Comparison of ENCODE assay signal across 26 mouse cellular contexts in the genomic region with DNA sequence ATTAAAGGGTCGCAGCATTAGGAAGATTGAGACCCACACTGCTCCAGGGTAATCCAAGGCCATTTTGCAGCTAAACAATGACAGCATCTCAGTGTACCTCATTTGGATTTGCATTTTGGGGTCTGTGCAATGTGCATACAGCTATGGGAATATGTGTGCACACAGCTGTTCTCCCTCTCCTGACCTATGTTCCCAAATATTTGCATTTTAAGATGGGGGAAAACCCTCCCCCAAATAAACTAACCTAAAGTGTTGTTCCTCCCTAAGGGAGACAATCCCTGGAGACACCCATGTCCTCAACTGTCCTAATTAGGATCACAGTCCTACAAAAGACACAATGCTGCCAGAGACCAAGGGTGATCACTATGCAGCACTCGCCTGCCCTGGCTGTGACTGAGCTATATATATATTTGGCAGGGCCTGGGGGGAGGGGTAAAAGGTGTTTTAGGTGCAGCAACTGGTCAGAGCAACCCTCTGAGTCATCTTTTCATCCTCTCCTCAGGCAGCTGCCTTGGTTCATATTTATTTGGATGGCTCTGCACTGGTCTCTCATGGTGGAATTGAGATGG. TPM values are rescaled to one million over a fixed set of nuclear protein-coding genes. Genes with fewer than 3 reads are reported as not detected.
A peak's percentile ranks its signal among the peaks of the same experiment; 100 is the strongest.
DNase-seq lines count a peak whose midpoint lies in the region; ATAC-seq and TF ChIP-seq lines count a peak whose summit lies in the region.
"Had no signal": no experiment of that assay in that cellular context is flagged by ENCODE, and none has a peak within 500 bp of the region (broad histone marks: within the 10 kb centered on the region; RNA-seq: fewer than 3 reads in every experiment).

No protein-coding gene starts in this region.

- H3K9ac ChIP-seq in heart, embryonic 14.5 days (ENCODE audit: low read length) = no peak overlapping the region
- no peak overlapping the region for H3K9ac ChIP-seq in heart, embryonic 11.5 days (ENCODE audit: low read depth, low read length)
- no peak overlapping the region for H3K9ac ChIP-seq in liver, adult 2 months (ENCODE audit: low read depth, low read length)
- H3K9ac ChIP-seq in liver, embryonic 12.5 days = no peak overlapping the region
- H3K9ac ChIP-seq in CH12.LX (ENCODE audit: insufficient read depth, low read depth) = no peak overlapping the region
- H3K9ac ChIP-seq: embryonic facial prominence, embryonic 12.5 days; embryonic facial prominence, embryonic 15.5 days; forebrain, postnatal 0 days; heart, embryonic 13.5 days; hindbrain, embryonic 12.5 days; hindbrain, embryonic 15.5 days had no signal

- no peak for TF ChIP-seq POLR2A in liver, adult 2 months (IDR thresholded peaks at IDR 0.05; ENCODE audit: extremely low read depth, insufficient read depth, low read length)
- TF ChIP-seq POLR2A in CH12.LX (IDR thresholded peaks at IDR 0.05; ENCODE audit: low read depth, low read length) = no peak

- no peaks in the 10 kb centered on the region for H3K36me3 ChIP-seq in heart, embryonic 14.5 days (ENCODE audit: control insufficient read depth, insufficient read depth, low read length)
- no peaks in the 10 kb centered on the region for H3K36me3 ChIP-seq in heart, embryonic 11.5 days (ENCODE audit: control insufficient read depth, insufficient read depth, low read length)
- peaks cover 60% of the 10 kb centered on the region for H3K36me3 ChIP-seq in liver, adult 2 months (ENCODE audit: control insufficient read depth, insufficient read depth, low read length)
- no peaks in the 10 kb centered on the region for H3K36me3 ChIP-seq in liver, embryonic 12.5 days
- no peaks in the 10 kb centered on the region for H3K36me3 ChIP-seq in CH12.LX (replicated peaks in 1 of 2; ENCODE audit: control insufficient read depth in 1 of 2, insufficient read depth in 1 of 2, low read length in 1 of 2)
- H3K36me3 ChIP-seq: embryonic facial prominence, embryonic 12.5 days; embryonic facial prominence, embryonic 15.5 days; heart, embryonic 13.5 days; hindbrain, embryonic 12.5 days; hindbrain, embryonic 15.5 days had no signal

- H3K4me3 ChIP-seq in heart, embryonic 14.5 days (ENCODE audit: control insufficient read depth in 1 of 2, insufficient read depth in 1 of 2, low read depth in 1 of 2, low read length in 2 of 2) = no peak overlapping the region
- H3K4me3 ChIP-seq in heart, embryonic 11.5 days (ENCODE audit: low read depth, low read length) = no peak overlapping the region
- no peak overlapping the region for H3K4me3 ChIP-seq in liver, adult 2 months (ENCODE audit: insufficient read depth, low read depth, low read length)
- no peak overlapping the region for H3K4me3 ChIP-seq in liver, embryonic 12.5 days
- H3K4me3 ChIP-seq in CH12.LX (replicated peaks in 1 of 3; ENCODE audit: low read depth in 2 of 3, low read length in 2 of 3, poor library complexity in 1 of 3) = no peak overlapping the region
- H3K4me3 ChIP-seq: embryonic facial prominence, embryonic 12.5 days; embryonic facial prominence, embryonic 15.5 days; gastrocnemius, adult 2 months; heart, embryonic 13.5 days; hindbrain, embryonic 12.5 days; hindbrain, embryonic 15.5 days had no signal

- no peaks in the 10 kb centered on the region for H3K79me2 ChIP-seq in liver, adult 2 months (ENCODE audit: control insufficient read depth, insufficient read depth, low read length)
- H3K79me2 ChIP-seq in CH12.LX (replicated peaks; ENCODE audit: control insufficient read depth, extremely low read depth, insufficient read depth, poor library complexity, severe bottlenecking) = no peaks in the 10 kb centered on the region

- in situ Hi-C loops in CH12.LX (cut with MboI; ENCODE audit: low pct_ligation_motif_present, low pct_unique_long_range_greater_than_20kb, low sequenced_read_pairs) = no loop called here

- no peaks in the 10 kb centered on the region for H3K9me3 ChIP-seq in heart, embryonic 14.5 days (ENCODE audit: control insufficient read depth, low read length)
- H3K9me3 ChIP-seq in heart, embryonic 11.5 days (replicated peaks; ENCODE audit: control insufficient read depth, low read length) = no peaks in the 10 kb centered on the region
- H3K9me3 ChIP-seq in liver, embryonic 12.5 days (replicated peaks) = no peaks in the 10 kb centered on the region
- no peaks in the 10 kb centered on the region for H3K9me3 ChIP-seq in CH12.LX (replicated peaks; ENCODE audit: low read length)
- H3K9me3 ChIP-seq: embryonic facial prominence, embryonic 12.5 days; embryonic facial prominence, embryonic 15.5 days; heart, embryonic 13.5 days; hindbrain, embryonic 12.5 days; hindbrain, embryonic 15.5 days had no signal

- dilution Hi-C loops in CH12.LX (cut with MboI; ENCODE audit: extremely low pct_ligation_motif_present, extremely low pct_unique_long_range_greater_than_20kb, low sequenced_read_pairs) = no loop called here

- no peak overlapping the region for H3K27ac ChIP-seq in heart, embryonic 14.5 days (replicated peaks in 1 of 2; ENCODE audit: control insufficient read depth in 1 of 2, insufficient read depth in 1 of 2, low read depth in 2 of 2, low read length in 2 of 2)
- H3K27ac ChIP-seq in heart, embryonic 11.5 days (ENCODE audit: low read depth, low read length) = no peak overlapping the region
- peak overlapping the region; percentile 35; the same call in 1 of the 2 replicates for H3K27ac ChIP-seq in liver, adult 2 months (replicated peaks; ENCODE audit: insufficient read depth, low read depth, low read length)
- no peak overlapping the region for H3K27ac ChIP-seq in liver, embryonic 12.5 days
- H3K27ac ChIP-seq in CH12.LX (ENCODE audit: insufficient read depth, low read depth) = no peak overlapping the region
- H3K27ac ChIP-seq: embryonic facial prominence, embryonic 12.5 days; embryonic facial prominence, embryonic 15.5 days; gastrocnemius, adult 2 months; heart, embryonic 13.5 days; hindbrain, embryonic 12.5 days; hindbrain, embryonic 15.5 days had no signal

- TF ChIP-seq CTCF in liver, adult 2 months (IDR thresholded peaks at IDR 0.05; ENCODE audit: low read depth, low read length) = no peak
- no peak for TF ChIP-seq CTCF in CH12.LX (conservative IDR thresholded peaks at IDR 0.05 in 1 of 2, IDR thresholded peaks at IDR 0.05 in 1 of 2; ENCODE audit: low read depth in 2 of 2, low read length in 2 of 2)

- no peaks in the 10 kb centered on the region; a peak in 3 of 4 replicates for H3K4me1 ChIP-seq in heart, embryonic 14.5 days (ENCODE audit: control insufficient read depth in 2 of 2, insufficient read depth in 2 of 2, low read length in 2 of 2)
- no peaks in the 10 kb centered on the region; the same call in 1 of the 2 replicates for H3K4me1 ChIP-seq in heart, embryonic 11.5 days (ENCODE audit: control insufficient read depth, insufficient read depth, low read length)
- peaks cover 18% of the 10 kb centered on the region for H3K4me1 ChIP-seq in liver, adult 2 months (ENCODE audit: control insufficient read depth, insufficient read depth, low read length)
- no peaks in the 10 kb centered on the region for H3K4me1 ChIP-seq in liver, embryonic 12.5 days
- H3K4me1 ChIP-seq in CH12.LX (ENCODE audit: control insufficient read depth in 1 of 2, insufficient read depth in 2 of 2) = peaks cover 5 to 49% of the 10 kb centered on the region in 2 experiments
- H3K4me1 ChIP-seq: embryonic facial prominence, embryonic 12.5 days; hindbrain, embryonic 12.5 days; hindbrain, embryonic 15.5 days had no signal

- H3K4me2 ChIP-seq in heart, embryonic 14.5 days (ENCODE audit: low read length) = no peak overlapping the region
- no peak overlapping the region for H3K4me2 ChIP-seq in heart, embryonic 11.5 days
- no peak overlapping the region for H3K4me2 ChIP-seq in liver, embryonic 12.5 days
- H3K4me2 ChIP-seq in CH12.LX (ENCODE audit: insufficient read depth, low read depth, poor library complexity, severe bottlenecking) = no peak overlapping the region
- H3K4me2 ChIP-seq: embryonic facial prominence, embryonic 12.5 days; embryonic facial prominence, embryonic 15.5 days; heart, embryonic 13.5 days; hindbrain, embryonic 12.5 days; hindbrain, embryonic 15.5 days had no signal

- ATAC-seq in heart, embryonic 14.5 days (ENCODE audit: insufficient number of reproducible peaks, insufficient read depth, low FRiP score, low read depth) = 0 out of 2 replicates have a peak, but pooled peaks have one; percentile 54
- no peak for ATAC-seq in heart, embryonic 11.5 days (replicated peaks; ENCODE audit: insufficient number of reproducible peaks, low FRiP score, low TSS enrichment)
- ATAC-seq in liver, embryonic 12.5 days = no peak
- ATAC-seq: forebrain, embryonic 14.5 days; forebrain, postnatal 0 days had no signal

- H3K27me3 ChIP-seq in heart, embryonic 14.5 days (ENCODE audit: control insufficient read depth, insufficient read depth, low read length) = no peaks in the 10 kb centered on the region; the same call in 1 of the 2 replicates
- H3K27me3 ChIP-seq in heart, embryonic 11.5 days (ENCODE audit: control insufficient read depth, insufficient read depth, low read length) = 0 out of 2 replicates have a peak, but pooled peaks cover 7% of the 10 kb centered on the region
- H3K27me3 ChIP-seq in liver, adult 2 months (ENCODE audit: control insufficient read depth, insufficient read depth, low read length) = no peaks in the 10 kb centered on the region
- H3K27me3 ChIP-seq in liver, embryonic 12.5 days (replicated peaks) = no peaks in the 10 kb centered on the region
- H3K27me3 ChIP-seq in CH12.LX (replicated peaks) = no peaks in the 10 kb centered on the region
- H3K27me3 ChIP-seq: embryonic facial prominence, embryonic 12.5 days; embryonic facial prominence, embryonic 15.5 days; hindbrain, embryonic 12.5 days; hindbrain, embryonic 15.5 days had no signal

- no peak for TF ChIP-seq RAD21 in CH12.LX (IDR thresholded peaks at IDR 0.05; ENCODE audit: low read depth, low read length)

- WGBS in heart, embryonic 14.5 days = 56% methylated on average over 2 of the region's 2 CpGs
- WGBS in heart, embryonic 11.5 days (ENCODE audit: insufficient replicate concordance) = 64% methylated on average over 2 of the region's 2 CpGs
- 55% methylated on average over 2 of the region's 2 CpGs for WGBS in liver, adult 2 months
- WGBS in liver, embryonic 12.5 days (ENCODE audit: insufficient replicate concordance) = 43% methylated on average over 2 of the region's 2 CpGs

- DNase-seq in liver, adult 2 months (ENCODE audit: extremely low read depth, low read depth, low spot score) = no peak
- peak; percentile 66 for DNase-seq in CH12.LX (ENCODE audit: extremely low read depth)
- DNase-seq in thymus, postnatal 0 days (ENCODE audit: low spot score) = no peak
- DNase-seq: adrenal gland, adult 2 months; adrenal gland, postnatal 14 days; B cell, adult 2 months; cerebellum, adult 11 months; cerebellum, adult 2 months; cerebellum, adult 9-11 months; cerebellum, postnatal 25 days; forebrain, postnatal 0 days; gastrocnemius, adult 2 months; gastrocnemius, postnatal 14 days; heart, postnatal 10 days had no signal

- 0 out of 2 replicates have a peak, but pooled peaks have one; percentile 20 for TF ChIP-seq EP300 in CH12.LX (IDR thresholded peaks at IDR 0.05; ENCODE audit: low read length)

RNA-seq across cellular contexts. Expression of a gene that starts 20.9 kb away (rescaled TPM):
- polyA plus RNA-seq in heart, embryonic 14.5 days (2014; fragmentation: Nextera tagmentation; extraction: Ambion mirVana) = 0.05 TPM in 1 of 2 replicates, not detected in the other
- polyA plus RNA-seq in heart, embryonic 11.5 days (2014; fragmentation: Nextera tagmentation; extraction: Ambion mirVana) = not detected in 2 replicates
- total RNA-seq in liver, adult 2 months (2014; rRNA removed) = 244 and 296 TPM in 2 replicates
- polyA plus RNA-seq in liver, adult 2 months (2012; rRNA removed) = 56.6 and 59.0 TPM in 2 replicates
- polyA plus RNA-seq in liver, embryonic 12.5 days (2016; fragmentation: Nextera tagmentation; extraction: Ambion mirVana) = 0.02 TPM in 1 of 2 replicates, not detected in the other
- total RNA-seq in CH12.LX (2012; rRNA removed) (0.08 TPM in 2 replicates), CH12.LX (2014; rRNA removed) (0.08 and 0.43 TPM in 2 replicates)
- 0.14 and 0.20 TPM in 2 replicates for polyA plus RNA-seq in CH12.LX (2012; ENCODE audit: insufficient read length, low read depth)
- polyA plus RNA-seq in thymus, postnatal 0 days (2015; fragmentation: Nextera tagmentation; extraction: Ambion mirVana) = 0.18 and 0.30 TPM in 2 replicates
- total RNA-seq: common myeloid progenitor, adult 5-6 weeks; hematopoietic stem cell, adult 5-6 weeks; MEL had no signal
- polyA plus RNA-seq: hindbrain, embryonic 12.5 days had no signal

Comparison
In these comparisons a context has a peak if more than half of its experiments do, and no peak if none do; other contexts are left out.
1. RNA of a gene that starts 20.9 kb away (polyA plus RNA-seq): 56.6 to 59.0 TPM in liver, adult 2 months; 0.18 to 0.30 TPM in thymus, postnatal 0 days, 0.14 to 0.20 TPM in CH12.LX, 0.05 TPM in heart, embryonic 14.5 days, not detected in heart, embryonic 11.5 days and 0.02 TPM in liver, embryonic 12.5 days; every median in the first group is over 10 times any median in the second.